Mouse (Mus musculus): ENCODE measurements around the gene D030056L22Rik. TPM values are rescaled to one million over a fixed set of nuclear protein-coding genes. Genes with fewer than 3 reads are reported as not detected.
"Not testable (repeated sequence)": the region's sequence is repeated elsewhere in the genome, so short reads cannot be mapped to it uniquely, and the experiment has no call there.

D030056L22Rik gene
- polyA plus RNA-seq, 1 experiment from 2014 or later = 88.7 TPM

DNA sequence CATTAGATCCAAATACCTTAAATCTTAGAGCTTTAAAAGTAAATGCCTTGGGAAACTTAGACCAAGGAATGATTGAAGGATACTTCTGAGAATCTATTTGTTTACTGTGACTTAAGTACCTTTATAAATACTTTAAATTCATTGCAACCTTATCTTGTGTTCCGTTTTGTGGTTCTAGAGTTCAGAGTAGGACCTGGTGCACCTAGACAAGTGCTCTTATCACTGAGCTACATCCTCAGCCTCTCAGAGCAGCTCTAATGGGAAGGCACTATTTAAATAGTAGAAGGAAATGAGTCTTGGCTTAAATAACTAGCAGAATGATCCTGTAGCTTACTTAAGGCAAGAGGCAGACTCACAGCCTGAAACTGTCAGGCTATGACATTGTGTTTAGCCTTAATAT is 17.4 kb upstream of the D030056L22Rik start:
- 92% methylated on average over 1 of the region's 1 CpGs for WGBS
- Histone ChIP-seq H3K27ac (no peak overlapping the region), H3K4me2 (no peak overlapping the region), H3K9ac (no peak overlapping the region), H3K4me1 (no peaks in the 10 kb centered on the region), H3K4me3 (replicated peaks) (no peak overlapping the region), H3K27me3 (no peaks in the 10 kb centered on the region), H3K9me3 (no peaks in the 10 kb centered on the region), H3K36me3 (replicated peaks) (peaks cover 10% of the 10 kb centered on the region)
- ATAC-seq (ENCODE audit: low FRiP score) = no peak

DNA sequence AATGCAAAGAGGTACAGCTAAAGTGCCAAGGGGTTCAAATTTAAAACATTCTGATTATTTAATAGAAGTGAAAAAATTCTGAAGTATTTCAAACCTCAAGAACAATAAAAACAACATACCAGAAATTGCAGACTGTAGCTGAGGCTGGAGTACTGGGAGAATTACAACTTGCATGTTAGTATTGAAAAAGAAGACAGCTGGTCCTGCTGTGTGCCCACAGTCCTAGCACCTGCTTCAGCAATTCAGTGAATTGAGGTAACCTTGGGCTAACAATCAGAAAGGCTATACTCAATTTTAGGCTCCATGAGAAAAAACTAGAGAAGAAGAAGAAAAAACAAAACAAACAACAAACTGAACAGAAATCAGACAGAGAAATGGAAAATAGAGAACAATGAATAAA is 4.9 kb upstream of the D030056L22Rik start:
- Histone ChIP-seq H3K9me3 (no peaks in the 10 kb centered on the region), H3K36me3 (replicated peaks) (no peaks in the 10 kb centered on the region), H3K27ac (no peak overlapping the region), H3K9ac (no peak overlapping the region), H3K4me3 (replicated peaks) (no peak overlapping the region), H3K27me3 (no peaks in the 10 kb centered on the region), H3K4me1 (no peaks in the 10 kb centered on the region), H3K4me2 (no peak overlapping the region)
- no peak for ATAC-seq (ENCODE audit: low FRiP score)

DNA sequence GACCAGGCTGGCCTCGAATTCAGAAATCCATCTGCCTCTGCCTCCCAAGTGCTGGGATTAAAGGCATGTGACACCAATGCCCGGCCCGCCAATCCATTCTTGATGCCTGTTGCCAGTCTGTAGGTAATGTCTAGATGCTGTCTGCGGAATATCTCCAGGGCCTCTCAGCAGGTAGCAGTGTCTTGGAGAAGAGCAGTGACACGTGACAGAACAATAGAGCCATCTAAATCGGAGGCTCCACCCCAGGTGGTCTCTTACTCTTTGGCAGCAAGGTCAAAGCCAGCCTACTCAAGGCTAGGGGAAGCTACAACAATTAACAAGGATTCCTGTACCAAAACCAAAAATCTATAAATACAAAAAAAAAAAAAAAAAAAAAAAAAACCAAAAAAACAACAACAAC is 2.1 kb upstream of the D030056L22Rik start:
- H3K4me1 ChIP-seq = peaks cover 22% of the 10 kb centered on the region
- H3K36me3 ChIP-seq (replicated peaks) = no peaks in the 10 kb centered on the region
- no peak overlapping the region for H3K4me3 ChIP-seq (replicated peaks)
- WGBS = 51% methylated on average over 6 of the region's 6 CpGs
- H3K4me2 ChIP-seq = no peak overlapping the region
- H3K9ac ChIP-seq = no peak overlapping the region
- no peak overlapping the region for H3K27ac ChIP-seq
- no peaks in the 10 kb centered on the region for H3K9me3 ChIP-seq
- no peak for ATAC-seq (ENCODE audit: low FRiP score)
- H3K27me3 ChIP-seq = no peaks in the 10 kb centered on the region

DNA sequence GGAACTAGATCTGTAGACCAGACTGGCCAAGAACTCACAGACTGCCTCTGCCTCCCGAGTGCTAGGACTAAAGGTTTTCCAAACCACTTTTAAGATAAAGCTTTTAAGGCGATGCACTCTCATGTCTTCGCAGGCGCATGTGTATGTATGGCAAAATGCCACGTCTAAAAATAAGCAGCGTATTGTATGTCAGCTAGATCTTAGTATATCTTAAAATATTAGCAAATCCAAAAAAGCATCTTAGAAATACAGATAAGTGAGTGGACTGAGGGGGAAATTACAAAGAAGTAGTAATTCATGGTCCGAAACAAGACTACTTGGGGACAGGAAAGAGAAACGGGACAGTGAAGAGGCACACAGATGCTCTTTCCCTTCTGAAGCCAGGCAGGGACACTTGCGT is 1.4 kb upstream of the D030056L22Rik start:
- Histone ChIP-seq H3K4me1 (peaks cover 22% of the 10 kb centered on the region), H3K9me3 (no peaks in the 10 kb centered on the region), H3K36me3 (replicated peaks) (no peaks in the 10 kb centered on the region), H3K4me2 (no peak overlapping the region), H3K9ac (no peak overlapping the region), H3K27ac (no peak overlapping the region), H3K27me3 (no peaks in the 10 kb centered on the region), H3K4me3 (replicated peaks) (no peak overlapping the region)
- 93% methylated on average over 9 of the region's 9 CpGs for WGBS
- ATAC-seq (ENCODE audit: low FRiP score) = no peak

DNA sequence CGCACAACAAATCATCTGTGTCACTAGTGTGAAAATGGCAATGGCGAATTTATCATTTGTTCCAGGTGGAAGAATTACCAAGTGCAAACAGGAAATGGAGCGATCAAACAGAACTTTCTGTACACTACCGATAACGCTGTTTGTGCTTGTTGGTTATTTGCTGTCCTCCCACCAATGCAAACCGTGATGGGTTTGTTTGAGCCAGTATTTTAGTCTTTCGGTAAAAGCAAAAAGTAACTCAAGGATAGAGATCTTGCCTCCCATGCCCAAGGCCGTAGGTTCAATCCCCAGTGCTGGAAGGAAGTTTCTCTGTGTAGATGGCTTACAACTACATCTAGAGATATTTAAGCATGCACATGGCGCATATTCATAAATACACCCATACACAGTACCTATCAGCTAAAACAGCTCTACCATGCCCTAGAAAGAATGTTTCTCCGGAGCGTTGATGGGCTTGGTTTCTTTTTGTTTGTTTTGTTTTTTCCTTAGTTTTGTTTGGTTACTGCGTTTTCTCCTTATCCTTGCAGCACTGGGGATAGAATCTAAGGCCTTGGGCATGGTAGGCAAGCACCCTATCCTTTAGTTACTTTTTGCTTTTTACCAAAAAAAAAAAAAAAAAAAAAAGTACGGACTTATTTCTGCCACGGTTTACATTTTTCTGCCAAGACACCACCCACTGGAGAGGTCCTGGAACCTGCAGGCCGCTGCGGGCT is 684 bp upstream of the D030056L22Rik start:
- no peaks in the 10 kb centered on the region for H3K36me3 ChIP-seq (replicated peaks)
- 58% methylated on average over 16 of the region's 16 CpGs for WGBS
- no peak for ATAC-seq (ENCODE audit: low FRiP score)
- peak overlapping the region; percentile 67 for H3K4me2 ChIP-seq
- H3K27ac ChIP-seq = peak overlapping the region; percentile 95
- H3K4me1 ChIP-seq = peaks cover 22% of the 10 kb centered on the region
- H3K9me3 ChIP-seq = no peaks in the 10 kb centered on the region
- peak overlapping the region; percentile 75 for H3K4me3 ChIP-seq (replicated peaks)
- H3K9ac ChIP-seq = peak overlapping the region; percentile 89
- H3K27me3 ChIP-seq = no peaks in the 10 kb centered on the region

DNA sequence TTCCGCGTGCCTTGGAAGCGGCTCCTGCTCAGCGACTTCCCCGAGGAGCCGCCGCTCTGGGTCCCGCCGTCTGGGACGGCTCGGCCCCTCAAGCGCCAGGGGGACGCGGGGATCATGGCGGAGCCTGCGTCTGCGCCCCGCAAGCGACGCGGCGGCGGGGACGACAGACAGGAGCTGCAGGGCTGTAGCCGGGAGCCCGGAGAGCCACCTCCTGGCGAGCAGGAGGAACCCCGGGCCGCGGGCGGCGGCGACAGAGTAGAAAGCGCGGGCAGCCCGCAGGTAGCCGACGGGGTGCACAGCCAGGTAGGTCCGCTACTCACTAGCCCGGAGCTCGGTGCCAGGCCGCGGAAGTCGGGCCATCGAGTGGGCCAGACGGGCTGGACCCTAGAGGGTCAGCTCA is 364 bp downstream of the D030056L22Rik start:
- H3K36me3 ChIP-seq (replicated peaks); H3K27me3 ChIP-seq; H3K9me3 ChIP-seq; ATAC-seq (ENCODE audit: low FRiP score): not testable (repeated sequence)
- Histone ChIP-seq H3K4me3 (replicated peaks) (peak overlapping the region; percentile 75), H3K9ac (peak overlapping the region; percentile 89), H3K4me1 (peaks cover 22% of the 10 kb centered on the region), H3K27ac (peak overlapping the region; percentile 95), H3K4me2 (peak overlapping the region; percentile 67)
- WGBS = 0% methylated on average over 44 of the region's 46 CpGs

DNA sequence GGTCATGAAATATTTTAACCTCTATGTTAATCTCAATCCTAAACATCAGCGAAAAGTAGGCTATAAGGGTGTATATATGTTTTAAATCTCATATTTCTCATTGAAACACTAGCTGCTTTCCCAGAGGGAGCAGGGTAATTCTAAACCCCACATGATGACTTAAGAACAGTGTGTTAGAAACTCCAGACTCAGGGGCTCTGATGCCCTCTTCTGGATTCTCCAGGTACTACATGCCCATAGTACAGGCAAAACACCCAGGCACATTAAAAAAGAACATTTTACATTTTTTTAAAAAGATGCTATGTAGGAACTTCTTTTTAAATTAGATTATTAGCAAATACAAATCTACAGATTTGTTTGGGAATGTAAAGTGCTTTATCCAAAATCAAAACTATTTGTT is 3.4 kb downstream of the D030056L22Rik start:
- Histone ChIP-seq H3K4me3 (replicated peaks) (no peak overlapping the region), H3K4me1 (peaks cover 22% of the 10 kb centered on the region), H3K4me2 (no peak overlapping the region), H3K27me3 (no peaks in the 10 kb centered on the region), H3K36me3 (replicated peaks) (peaks cover 9% of the 10 kb centered on the region), H3K9ac (no peak overlapping the region), H3K27ac (no peak overlapping the region), H3K9me3 (no peaks in the 10 kb centered on the region)
- 48% methylated on average over 1 of the region's 1 CpGs for WGBS
- ATAC-seq (ENCODE audit: low FRiP score) = no peak

DNA sequence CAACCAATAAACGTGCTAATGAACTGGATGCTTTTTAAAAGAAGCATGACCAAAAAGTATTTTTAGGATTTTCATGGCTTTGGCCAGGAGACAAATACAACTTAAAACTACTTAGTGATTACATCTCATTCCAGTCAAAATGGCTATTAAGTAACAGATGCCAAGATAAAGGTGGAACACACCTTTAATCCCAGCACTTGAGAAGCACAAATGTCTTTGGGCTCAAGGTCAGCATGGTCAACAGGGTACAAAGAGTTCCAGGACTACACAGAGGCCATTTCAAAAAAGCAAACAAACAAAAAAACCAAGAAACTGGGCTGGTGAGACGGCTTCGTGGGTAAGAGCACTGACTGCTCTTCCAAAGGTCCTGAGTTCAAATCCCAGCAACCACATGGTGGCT is 7.3 kb downstream of the D030056L22Rik start:
- Histone ChIP-seq H3K27me3 (no peaks in the 10 kb centered on the region), H3K27ac (no peak overlapping the region), H3K9me3 (no peaks in the 10 kb centered on the region), H3K4me1 (peaks cover 6% of the 10 kb centered on the region), H3K4me3 (replicated peaks) (no peak overlapping the region), H3K9ac (no peak overlapping the region), H3K4me2 (no peak overlapping the region), H3K36me3 (replicated peaks) (peaks cover 9% of the 10 kb centered on the region)
- ATAC-seq (ENCODE audit: low FRiP score) = no peak
- WGBS = 86% methylated on average over 3 of the region's 3 CpGs

DNA sequence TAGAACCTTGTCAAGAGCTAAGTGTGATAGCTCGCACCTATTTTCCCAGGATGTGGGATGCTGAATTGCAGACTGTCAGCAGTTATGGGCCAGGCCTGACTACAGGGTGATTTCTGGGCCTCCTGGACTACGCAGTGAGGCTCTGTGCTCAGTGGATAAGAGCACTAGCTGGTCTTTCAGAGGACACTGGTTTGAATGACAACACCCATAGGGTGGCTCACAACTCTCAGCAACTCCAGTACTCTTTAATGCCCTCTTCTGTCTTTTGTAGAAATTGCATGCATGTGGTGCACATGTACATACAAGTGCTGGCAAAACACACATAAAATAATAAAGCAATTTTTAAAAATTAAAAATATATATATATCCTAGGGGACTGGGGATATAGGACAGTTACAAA is 12.2 kb downstream of the D030056L22Rik start:
- no peaks in the 10 kb centered on the region for H3K4me1 ChIP-seq
- no peak for ATAC-seq (ENCODE audit: low FRiP score)
- WGBS = 90% methylated on average over 2 of the region's 2 CpGs
- H3K9me3 ChIP-seq = no peaks in the 10 kb centered on the region
- H3K4me3 ChIP-seq (replicated peaks) = no peak overlapping the region
- H3K4me2 ChIP-seq = no peak overlapping the region
- H3K27ac ChIP-seq = no peak overlapping the region
- H3K27me3 ChIP-seq = no peaks in the 10 kb centered on the region
- H3K9ac ChIP-seq = no peak overlapping the region
- H3K36me3 ChIP-seq (replicated peaks) = no peaks in the 10 kb centered on the region

DNA sequence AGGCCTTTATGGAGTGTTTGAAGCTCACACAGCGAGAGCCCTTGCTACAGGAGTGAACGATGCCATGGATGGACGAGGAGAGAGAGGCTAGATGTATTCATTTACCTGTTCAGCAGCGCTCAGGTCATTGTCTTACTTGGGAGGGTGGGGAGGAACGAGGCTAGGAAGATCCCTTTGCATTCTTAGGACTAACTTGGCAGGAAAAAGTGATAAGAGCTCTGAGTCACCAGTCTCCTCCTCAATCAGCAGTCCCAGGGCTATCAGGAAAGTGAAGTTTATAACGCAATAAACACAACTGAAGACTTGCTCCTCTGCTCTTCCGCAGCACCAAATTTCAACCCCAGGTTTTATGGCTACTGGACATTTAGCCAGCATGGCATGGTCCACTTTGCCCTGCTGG is 17.3 kb downstream of the D030056L22Rik start:
- no peak for ATAC-seq (ENCODE audit: low FRiP score)
- no peaks in the 10 kb centered on the region for H3K27me3 ChIP-seq
- no peak overlapping the region for H3K27ac ChIP-seq
- H3K4me3 ChIP-seq (replicated peaks) = no peak overlapping the region
- no peak overlapping the region for H3K9ac ChIP-seq
- H3K36me3 ChIP-seq (replicated peaks) = no peaks in the 10 kb centered on the region
- H3K4me2 ChIP-seq = no peak overlapping the region
- H3K9me3 ChIP-seq = no peaks in the 10 kb centered on the region
- 85% methylated on average over 7 of the region's 7 CpGs for WGBS
- H3K4me1 ChIP-seq = no peaks in the 10 kb centered on the region

DNA sequence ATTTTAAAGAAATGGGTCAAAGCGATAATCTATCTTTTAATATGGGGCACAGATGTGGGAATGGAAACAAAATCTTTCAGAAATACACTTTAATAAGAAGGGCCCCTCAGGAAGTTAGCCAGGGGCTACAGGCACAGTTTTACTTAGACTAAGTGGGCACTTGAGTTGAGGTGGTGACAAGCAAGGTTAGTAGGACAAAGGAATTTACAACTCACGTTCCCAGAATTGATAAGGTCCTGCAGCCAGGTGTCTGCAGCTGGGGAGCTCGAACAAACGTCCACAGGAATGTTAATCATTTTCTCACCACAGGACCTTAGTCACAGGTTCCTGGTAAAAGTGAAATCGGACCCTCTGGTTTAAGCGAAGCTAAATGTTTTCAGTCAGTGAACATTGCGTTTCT is 18.1 kb downstream of the D030056L22Rik start:
- H3K4me1 ChIP-seq = no peaks in the 10 kb centered on the region
- no peak overlapping the region for H3K9ac ChIP-seq
- no peaks in the 10 kb centered on the region for H3K9me3 ChIP-seq
- 62% methylated on average over 7 of the region's 7 CpGs for WGBS
- ATAC-seq (ENCODE audit: low FRiP score) = no peak
- H3K36me3 ChIP-seq (replicated peaks) = no peaks in the 10 kb centered on the region
- no peak overlapping the region for H3K27ac ChIP-seq
- no peak overlapping the region for H3K4me2 ChIP-seq
- no peaks in the 10 kb centered on the region for H3K27me3 ChIP-seq
- no peak overlapping the region for H3K4me3 ChIP-seq (replicated peaks)

DNA sequence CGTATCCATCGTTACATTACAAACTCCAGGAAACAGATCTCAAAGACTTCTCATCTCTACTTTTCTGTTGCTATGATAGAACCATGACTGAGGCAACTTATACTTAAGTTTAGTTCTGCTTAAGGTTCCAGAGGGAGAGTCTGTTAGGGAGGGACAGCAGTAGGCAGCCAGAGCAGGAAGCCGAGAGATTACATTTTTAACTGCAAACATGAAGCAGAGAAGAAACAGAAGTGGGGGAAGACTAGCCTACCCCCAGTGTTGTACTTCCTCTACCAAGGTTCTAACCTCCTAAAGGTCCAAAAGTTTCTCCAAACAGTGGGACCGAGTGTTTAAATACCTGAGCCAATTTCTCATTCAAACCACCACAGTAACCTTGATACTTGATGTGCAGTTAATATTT is 22.9 kb downstream of the D030056L22Rik start:
- H3K4me1 ChIP-seq = no peaks in the 10 kb centered on the region
- 94% methylated on average over 4 of the region's 4 CpGs for WGBS

DNA sequence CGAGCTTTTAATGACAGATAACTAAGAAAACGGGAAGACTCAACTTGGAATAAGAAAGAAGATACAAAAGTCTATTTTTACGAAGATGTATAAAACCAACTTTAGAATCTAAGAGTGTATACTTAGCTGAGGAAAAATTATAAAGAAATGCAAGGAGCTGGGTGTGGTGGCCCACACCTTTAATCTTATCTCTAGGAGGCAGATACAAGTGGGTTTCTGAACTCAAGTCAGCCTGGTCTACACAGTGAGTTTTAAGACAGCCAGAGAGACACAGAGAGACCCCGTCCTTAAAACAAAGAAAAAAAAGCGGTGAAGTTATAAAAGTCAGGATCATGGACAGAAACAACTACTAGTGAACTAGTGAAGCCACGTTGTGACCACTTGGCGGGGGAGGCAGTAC is 26.2 kb downstream of the D030056L22Rik start:
- no peak for ATAC-seq (ENCODE audit: low FRiP score)
- H3K9ac ChIP-seq = no peak overlapping the region
- no peak overlapping the region for H3K4me2 ChIP-seq
- no peaks in the 10 kb centered on the region for H3K4me1 ChIP-seq
- H3K27me3 ChIP-seq = no peaks in the 10 kb centered on the region
- H3K4me3 ChIP-seq (replicated peaks) = no peak overlapping the region
- H3K36me3 ChIP-seq (replicated peaks) = no peaks in the 10 kb centered on the region
- no peaks in the 10 kb centered on the region for H3K9me3 ChIP-seq
- no peak overlapping the region for H3K27ac ChIP-seq
- 86% methylated on average over 7 of the region's 7 CpGs for WGBS

More for the DNA sequence above, 22.9 kb downstream of the D030056L22Rik start:
- Histone ChIP-seq H3K4me2 (no peak overlapping the region), H3K9ac (no peak overlapping the region), H3K27me3 (no peaks in the 10 kb centered on the region), H3K9me3 (no peaks in the 10 kb centered on the region), H3K27ac (no peak overlapping the region), H3K4me3 (replicated peaks) (no peak overlapping the region), H3K36me3 (replicated peaks) (no peaks in the 10 kb centered on the region)
- no peak for ATAC-seq (ENCODE audit: low FRiP score)
